Mouse (Mus musculus) liver, embryonic 14.5 days (tissue): ENCODE results near the gene Cdh13. TPM values are rescaled to one million over a fixed set of nuclear protein-coding genes. Genes with fewer than 3 reads are reported as not detected.

Experiments used
- ATAC-seq: fragments of 200-750 bp; cut with Nextera tagmentation; 2 replicates; pipeline ENCODE4 v1.8.0; 2017; ENCODE audit warnings: moderate number of reproducible peaks, mild to moderate bottlenecking, moderate library complexity; ENCODE audit not compliant: insufficient read depth
- DNase-seq, 3 experiments: peaks; one replicate each; pipeline ENCODE4 v3.0.0-alpha.2; 2012 to 2013; ENCODE audit warnings: low read depth in 3 of 3, low spot score in 3 of 3
- H3K27ac ChIP-seq: fragments of 300-500 bp; sonication (generic); 2 replicates; pipeline ENCODE4 v1.5.1; 2014; ENCODE audit warnings: moderate library complexity, mild to moderate bottlenecking, control low read depth, inconsistent platforms
- H3K27me3 ChIP-seq: fragments of 300-500 bp; sonication (generic); 2 replicates; pipeline ENCODE4 v1.6.1; 2014; ENCODE audit warnings: mild to moderate bottlenecking, low read length, moderate library complexity; ENCODE audit not compliant: control insufficient read depth, insufficient read depth
- H3K36me3 ChIP-seq: fragments of 300-500 bp; sonication (generic); replicated peaks from 2 replicates; pipeline ENCODE4 v1.6.1; 2014; ENCODE audit warnings: low read depth; ENCODE audit not compliant: control insufficient read depth, insufficient read depth
- H3K4me1 ChIP-seq, 2 experiments: fragments of 200-500 bp in 1 of 2; fragments of 300-500 bp in 1 of 2; sonication (generic) in 1 of 2; replicated peaks; 2 replicates each; pipeline ENCODE4 v1.6.1; 2012 to 2014; ENCODE audit warnings: antibody characterized with exemption in 1 of 2, inconsistent platforms in 1 of 2, low read length in 1 of 2; ENCODE audit not compliant: control insufficient read depth in 2 of 2, insufficient read depth in 2 of 2
- H3K4me2 ChIP-seq: fragments of 300-500 bp; sonication (generic); 2 replicates; pipeline ENCODE4 v1.6.1; 2014; ENCODE audit warnings: low read depth, mild to moderate bottlenecking, control low read depth, moderate library complexity
- H3K4me3 ChIP-seq, 2 experiments: fragments of 200-500 bp in 1 of 2; fragments of 300-500 bp in 1 of 2; sonication (generic) in 1 of 2; 2 replicates each; pipeline ENCODE4 v1.5.1; 2012 to 2014; ENCODE audit warnings: low read depth in 2 of 2, low read length in 2 of 2, mild to moderate bottlenecking in 2 of 2, control low read depth in 1 of 2, inconsistent platforms in 1 of 2, moderate library complexity in 1 of 2; ENCODE audit not compliant: insufficient read depth in 1 of 2
- H3K9ac ChIP-seq: fragments of 300-500 bp; sonication (generic); replicated peaks from 2 replicates; pipeline ENCODE4 v1.6.1; 2014; ENCODE audit warnings: mild to moderate bottlenecking, control low read depth, moderate library complexity
- H3K9me3 ChIP-seq: fragments of 300-500 bp; sonication (generic); 2 replicates; pipeline ENCODE4 v1.6.1; 2016; ENCODE audit warnings: low read length, mixed read lengths; ENCODE audit not compliant: control insufficient read depth
- CTCF ChIP-seq: IDR thresholded peaks from 2 replicates; pipeline ENCODE4 v1.5.1; 2016; ENCODE audit warnings: antibody characterized with exemption, low read depth, control low read depth
- EP300 ChIP-seq: IDR thresholded peaks from 2 replicates; pipeline ENCODE4 v1.6.1; 2016; ENCODE audit warnings: antibody characterized with exemption, low read depth
- WGBS: fragments of 180-500 bp; shearing (Covaris S2); extraction: QIAGEN DNeasy Blood & Tissue Kit; methylation state at CpG from one replicate; pipeline ENCODE4 v1.1.7; 2014; ENCODE audit not compliant: insufficient replicate concordance; 5-methylcytosine and 5-hydroxymethylcytosine counted together
- polyA plus RNA-seq, 2 experiments: library from polyadenylated mRNA; depleted of rRNA in 1 of 2; stranded (reverse) in 1 of 2; unstranded in 1 of 2; fragments of >200 nt; fragmentation: Nextera tagmentation in 1 of 2; extraction: Ambion mirVana in 1 of 2; gene quantifications; 2 replicates each; pipeline versions ENCODE4 v1.2.1 to v1.2.3; 2012 to 2014

Gene Cdh13
- polyA plus RNA-seq, 2 experiments: 0.15 to 0.43 TPM

GRCm38 (mm10) chr8:119177226-119177935 is 893.8 kb downstream of the Cdh13 start:
- Histone ChIP-seq H3K36me3 (no peaks in the 10 kb centered on the region), H3K27me3 (no peaks in the 10 kb centered on the region), H3K4me1 (no peaks in the 10 kb centered on the region), H3K4me2 (no peak overlapping the region), H3K4me3 (no peak overlapping the region), H3K27ac (no peak overlapping the region), H3K9ac (no peak overlapping the region), H3K9me3 (no peaks in the 10 kb centered on the region)
- no peak for DNase-seq
- ATAC-seq: no peak
- TF ChIP-seq CTCF (no peak), EP300 (no peak)
- WGBS: 50% methylated on average over 6 of the region's 6 CpGs

GRCm38 (mm10) chr8:119180626-119181025 is 897.1 kb downstream of the Cdh13 start:
- Histone ChIP-seq H3K36me3 (no peaks in the 10 kb centered on the region), H3K4me3 (no peak overlapping the region), H3K27me3 (no peaks in the 10 kb centered on the region), H3K4me1 (no peaks in the 10 kb centered on the region), H3K9me3 (no peaks in the 10 kb centered on the region; the same call in 1 of the 2 replicates), H3K4me2 (no peak overlapping the region), H3K9ac (no peak overlapping the region), H3K27ac (no peak overlapping the region)
- DNase-seq (no peak), ATAC-seq (no peak)
- 50% methylated on average over 13 of the region's 13 CpGs for WGBS
- TF ChIP-seq CTCF: no peak
- no peak for TF ChIP-seq EP300

- Histone ChIP-seq H3K36me3 (no peaks in the 10 kb centered on the region), H3K4me1 (no peaks in the 10 kb centered on the region), H3K9me3 (no peaks in the 10 kb centered on the region), H3K4me3 (no peak overlapping the region), H3K27me3 (no peaks in the 10 kb centered on the region), H3K9ac (no peak overlapping the region), H3K27ac (no peak overlapping the region), H3K4me2 (no peak overlapping the region)
- ATAC-seq (no peak), DNase-seq (no peak)
- TF ChIP-seq CTCF: peak; percentile 54
- TF ChIP-seq EP300: no peak
- WGBS: 51% methylated on average over 8 of the region's 8 CpGs
These were observed 912.2 kb downstream of the Cdh13 start for GRCm38 (mm10) chr8:119195695-119196094.

GRCm38 (mm10) chr8:119196486-119197150 is 913.1 kb downstream of the Cdh13 start:
- H3K9ac ChIP-seq: no peak overlapping the region
- no peak for TF ChIP-seq CTCF
- no peak for TF ChIP-seq EP300
- H3K36me3 ChIP-seq: no peaks in the 10 kb centered on the region
- WGBS: 62% methylated on average over 10 of the region's 10 CpGs
- ATAC-seq (no peak), DNase-seq (no peak)
- H3K4me3 ChIP-seq: no peak overlapping the region
- H3K27ac ChIP-seq: no peak overlapping the region
- H3K27me3 ChIP-seq: no peaks in the 10 kb centered on the region
- H3K4me1 ChIP-seq: no peaks in the 10 kb centered on the region
- H3K4me2 ChIP-seq: no peak overlapping the region
- H3K9me3 ChIP-seq: no peaks in the 10 kb centered on the region

- Histone ChIP-seq H3K36me3 (no peaks in the 10 kb centered on the region), H3K4me1 (no peaks in the 10 kb centered on the region), H3K27ac (no peak overlapping the region), H3K27me3 (no peaks in the 10 kb centered on the region), H3K4me2 (no peak overlapping the region), H3K9ac (no peak overlapping the region), H3K4me3 (no peak overlapping the region), H3K9me3 (no peaks in the 10 kb centered on the region)
- ATAC-seq: no peak
- DNase-seq: no peak
- TF ChIP-seq CTCF (no peak), EP300 (no peak)
- 68% methylated on average over 9 of the region's 9 CpGs for WGBS
These were observed 925.0 kb downstream of the Cdh13 start for GRCm38 (mm10) chr8:119208567-119208966.
